Mouse (Mus musculus): ENCODE data around the gene Atp2c2. TPM values are rescaled to one million over a fixed set of nuclear protein-coding genes. Genes with fewer than 3 reads are reported as not detected.
A peak's percentile ranks its signal among the peaks of the same experiment; 100 is the strongest.

The Atp2c2 gene
- total RNA-seq, 2 experiments from 2014 or later: 0.12 to 0.39 TPM

DNA sequence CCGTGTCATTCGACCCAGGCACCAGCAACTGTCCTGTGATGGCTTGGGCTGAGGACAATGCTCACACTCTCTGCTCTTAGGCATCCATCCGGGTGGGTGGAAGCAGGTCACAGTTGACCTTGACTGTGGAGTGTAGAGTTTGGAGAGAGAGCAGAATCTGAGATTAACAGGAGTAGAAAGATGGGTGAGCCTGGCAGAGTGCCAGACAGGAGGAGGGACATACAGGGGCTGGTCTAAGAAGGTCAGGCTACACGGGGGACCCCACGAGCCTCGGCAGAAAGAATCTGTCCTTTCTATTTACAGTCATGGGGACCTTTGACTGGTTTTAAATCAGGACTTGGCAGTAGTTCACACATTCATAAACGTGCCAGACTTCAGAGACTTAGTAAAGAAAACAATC lies 3.2 kb downstream of the Atp2c2 start:
- DNase-seq: peak; percentile 52

GRCm38 (mm10) chr8:119707146-119707545 lies 7.3 kb downstream of the Atp2c2 start:
- DNase-seq: no peak

DNA sequence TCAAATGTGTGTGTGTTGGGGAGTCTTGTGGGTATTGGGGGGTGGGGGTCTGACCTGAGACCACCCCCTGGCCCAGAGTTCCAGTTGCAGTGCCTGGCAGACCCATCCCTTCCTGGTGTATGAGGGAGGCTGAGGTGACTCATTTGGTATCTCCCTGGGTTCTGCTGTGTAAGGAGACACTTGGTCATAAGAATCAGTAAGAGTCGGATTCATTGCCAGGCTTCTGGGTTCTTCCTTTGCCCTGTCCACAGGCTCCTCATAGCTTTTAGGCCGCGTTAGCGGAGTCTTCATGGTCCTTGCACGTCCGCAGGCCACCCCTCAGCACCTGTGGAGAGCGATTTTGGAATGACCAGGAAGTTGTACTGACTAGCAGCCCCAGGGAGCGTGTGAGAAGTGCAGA lies 8.7 kb downstream of the Atp2c2 start:
- no peak for DNase-seq

GRCm38 (mm10) chr8:119708878-119709702 lies 9.3 kb downstream of the Atp2c2 start:
- no peak for DNase-seq

- DNase-seq: no peak
Observed at GRCm38 (mm10) chr8:119709703-119710093, 9.9 kb downstream of the Atp2c2 start.

DNA sequence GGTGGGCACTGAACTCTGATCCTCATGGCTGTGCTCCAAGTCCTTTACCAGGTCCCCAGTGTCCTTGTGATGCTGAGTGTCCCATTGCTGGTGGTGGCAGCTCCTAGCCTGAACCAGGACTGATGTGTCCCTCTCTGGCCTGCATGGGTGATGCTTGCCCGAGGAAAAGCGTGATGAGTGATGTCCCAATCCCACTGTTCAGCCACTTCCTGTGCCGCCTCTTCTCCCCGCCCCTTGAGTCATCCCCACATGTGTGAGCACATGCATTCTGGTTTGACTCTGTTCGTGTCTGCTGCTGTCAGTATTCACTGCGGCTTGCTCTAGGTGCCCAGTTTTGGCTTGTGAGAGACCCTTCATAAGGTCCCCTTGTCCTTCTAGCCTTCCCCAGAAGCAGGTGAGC lies 12.4 kb downstream of the Atp2c2 start:
- DNase-seq: peak; percentile 49

- no peak for DNase-seq
Observed at GRCm38 (mm10) chr8:119713421-119713820, 13.6 kb downstream of the Atp2c2 start.

DNA sequence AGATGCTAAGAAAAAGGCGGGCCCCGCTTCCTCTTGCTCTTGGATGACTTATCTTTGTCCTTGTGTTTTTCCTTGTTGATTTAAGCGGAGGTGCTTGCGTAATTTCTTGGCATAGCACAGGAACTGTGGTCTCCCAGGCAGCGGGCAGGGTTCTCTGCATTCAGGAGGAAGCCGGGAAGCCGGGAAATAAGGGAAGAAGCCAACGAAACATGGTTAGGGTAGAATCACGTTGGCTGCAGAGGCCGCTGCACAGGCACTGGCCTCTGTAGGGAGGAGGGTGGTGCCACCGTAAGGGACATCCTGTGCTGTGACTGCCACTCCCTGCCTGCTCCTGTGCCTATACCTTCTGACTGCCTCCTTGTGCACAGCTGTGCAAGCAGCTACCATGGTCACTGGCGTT lies 15.4 kb downstream of the Atp2c2 start:
- peak; percentile 77 for DNase-seq

DNA sequence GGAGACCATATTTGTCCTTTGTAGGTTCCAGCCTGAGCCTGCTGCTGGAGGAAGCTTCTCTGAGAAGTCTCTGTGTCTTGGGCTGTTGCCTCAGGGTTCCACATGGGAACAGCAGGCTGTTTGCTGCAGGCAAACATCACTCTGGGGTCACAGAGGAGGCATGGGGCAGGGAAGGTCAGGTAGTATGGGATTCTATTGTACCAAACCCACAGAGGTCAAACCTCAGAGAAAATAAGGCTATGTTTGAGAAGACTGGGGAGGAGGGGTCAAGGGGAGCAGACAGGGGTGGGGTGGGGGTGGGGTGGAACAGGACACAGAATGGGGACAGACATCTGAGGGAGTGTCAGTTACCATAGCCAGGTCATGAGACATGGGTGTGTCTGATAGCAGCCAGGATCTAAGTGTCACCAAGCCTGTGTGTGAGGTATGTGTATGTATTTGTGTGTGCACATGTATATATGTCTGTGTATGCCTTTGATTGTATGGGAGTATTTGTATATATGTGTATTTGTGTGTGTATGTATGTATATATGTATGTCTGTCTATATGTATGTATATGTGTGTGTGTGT lies 17.0 kb downstream of the Atp2c2 start:
- DNase-seq: no peak

DNA sequence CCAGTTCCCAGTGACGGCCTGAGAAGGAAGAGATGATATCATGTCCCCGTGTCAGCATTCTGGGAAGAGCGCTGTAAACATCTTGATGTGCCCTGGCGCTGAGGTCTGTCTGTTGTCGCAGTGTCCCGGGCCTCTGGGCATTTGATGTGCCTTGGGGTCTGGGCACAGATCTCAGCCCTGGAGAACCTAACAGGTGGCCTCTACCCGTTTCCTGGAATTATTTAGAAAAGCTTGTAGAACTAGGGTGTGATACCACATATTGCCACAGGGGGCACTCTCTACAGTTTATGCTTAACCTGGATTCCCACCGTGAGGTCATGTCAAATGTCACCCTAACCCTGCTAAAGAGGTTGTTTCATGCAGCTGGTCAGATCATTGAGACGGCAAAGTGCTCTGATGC lies 18.0 kb downstream of the Atp2c2 start:
- DNase-seq: peak; percentile 41

DNA sequence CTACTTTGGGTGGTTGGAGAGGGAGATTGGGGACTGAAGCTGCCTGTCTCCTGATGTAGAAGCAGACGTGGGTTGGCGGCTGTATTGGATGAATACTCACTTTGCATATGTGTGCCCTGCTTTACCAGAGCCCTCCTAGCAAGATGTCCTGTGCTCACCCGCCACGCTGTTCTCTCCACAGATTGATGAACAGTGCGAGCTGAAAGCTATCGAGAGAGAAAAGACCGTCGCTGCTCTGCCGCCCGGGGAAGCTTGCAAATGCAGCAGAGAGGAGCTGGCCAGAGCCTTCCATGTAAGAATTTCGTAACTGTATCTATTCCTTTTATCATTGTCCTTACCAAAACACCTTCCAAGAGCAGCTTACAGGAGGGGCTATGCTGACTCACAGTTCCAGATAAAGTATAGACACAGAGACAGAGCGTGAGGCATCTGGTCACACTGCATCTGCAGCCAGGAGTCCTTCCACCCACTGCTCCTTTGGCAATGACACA lies 19.2 kb downstream of the Atp2c2 start:
- DNase-seq: peak; percentile 49

GRCm38 (mm10) chr8:119722348-119722747 lies 22.5 kb downstream of the Atp2c2 start:
- DNase-seq: no peak

DNA sequence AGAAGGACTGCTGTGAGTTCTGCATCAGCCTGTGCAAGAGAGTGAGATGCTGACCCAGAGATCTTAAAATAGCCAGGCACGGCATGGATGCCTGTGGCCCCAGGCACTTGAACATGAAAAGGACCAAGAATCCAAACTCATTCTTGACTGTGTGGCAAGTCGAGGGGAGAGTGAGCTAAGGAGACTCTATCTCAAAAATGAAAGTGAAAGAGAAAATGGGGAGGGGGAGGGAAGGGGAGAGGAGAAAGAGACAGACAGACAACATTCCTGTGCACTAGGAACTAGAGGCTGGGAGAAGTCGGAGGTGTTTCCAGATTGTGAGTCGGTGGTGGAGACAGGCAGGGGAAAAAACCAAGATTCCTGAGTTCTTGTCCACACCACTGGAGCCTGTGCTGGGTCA lies 23.9 kb downstream of the Atp2c2 start:
- DNase-seq: no peak

- no peak for DNase-seq
Observed at GRCm38 (mm10) chr8:119724596-119724995, 24.8 kb downstream of the Atp2c2 start.

DNA sequence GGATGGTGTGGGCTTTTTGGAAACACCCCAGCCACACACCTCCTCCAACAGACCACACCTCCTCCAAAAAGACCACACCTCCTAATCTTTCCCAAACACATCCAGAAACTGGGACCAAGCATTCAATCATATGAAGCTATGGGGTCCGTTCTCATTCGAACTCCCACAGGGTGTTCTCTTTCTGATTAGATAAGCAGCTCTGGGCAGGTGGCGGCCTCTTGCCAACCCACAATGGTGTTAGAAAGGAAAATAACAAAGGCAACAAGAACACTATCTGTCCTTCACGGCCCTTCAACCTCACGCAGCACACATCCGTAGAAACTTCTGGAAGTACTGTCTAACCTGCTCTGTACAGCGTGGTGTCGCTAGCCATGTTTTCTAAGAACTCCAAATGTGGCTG lies 27.3 kb downstream of the Atp2c2 start:
- no peak for DNase-seq

DNA sequence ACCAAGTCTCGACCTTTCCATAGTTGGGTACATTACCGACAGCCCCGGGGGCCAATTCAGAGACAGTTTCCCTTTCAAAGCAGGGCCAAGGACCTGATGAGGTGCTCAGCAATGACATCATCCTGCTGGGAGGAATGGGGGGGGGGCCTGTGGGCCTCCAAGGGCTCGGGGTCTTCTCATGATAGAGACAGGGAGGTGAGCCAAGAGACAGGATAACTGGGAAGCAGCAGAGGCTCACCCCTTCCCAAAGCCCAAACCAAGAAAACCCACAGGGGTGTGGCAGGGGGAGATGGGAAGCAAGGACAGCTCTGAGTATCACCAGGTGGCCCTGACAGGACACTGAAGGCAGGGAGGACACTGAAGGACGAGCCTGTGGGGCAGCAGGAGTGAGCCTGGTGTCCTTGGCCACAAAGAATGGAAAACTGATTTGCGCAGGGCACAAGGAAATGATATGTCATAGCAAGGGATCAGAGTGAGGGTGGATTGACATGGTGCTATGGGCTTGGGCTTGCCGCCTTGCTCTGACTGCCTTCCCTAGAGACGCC lies 28.6 kb downstream of the Atp2c2 start:
- no peak for DNase-seq

GRCm38 (mm10) chr8:119732072-119732471 lies 32.3 kb downstream of the Atp2c2 start:
- no peak for DNase-seq

DNA sequence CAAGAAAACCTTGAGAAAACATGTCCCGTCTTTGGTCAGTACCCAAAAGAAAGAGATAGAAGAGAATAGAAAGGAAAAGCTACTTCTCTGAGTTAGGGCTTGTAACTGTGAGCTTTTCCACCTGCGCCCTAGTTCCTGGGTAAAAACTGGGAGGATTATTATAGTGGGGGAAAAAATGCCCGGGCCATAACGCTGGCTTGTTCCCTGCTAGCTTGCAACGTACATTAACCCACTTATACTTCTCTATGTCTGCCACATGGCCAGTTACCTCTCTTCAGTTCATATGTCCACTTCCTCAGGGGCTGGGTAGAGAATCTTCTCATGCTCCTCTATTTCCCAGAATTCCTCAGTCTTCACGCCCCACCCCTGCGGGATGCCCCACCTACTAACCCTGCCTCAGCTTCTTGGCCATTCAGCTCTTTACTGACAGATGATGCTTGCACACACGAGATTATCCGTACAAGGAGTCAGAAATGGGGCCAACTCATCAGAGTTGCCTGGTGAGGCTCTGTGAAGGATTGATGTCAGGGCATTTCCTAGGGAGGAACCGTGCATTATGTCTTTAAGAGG lies 36.6 kb downstream of the Atp2c2 start:
- DNase-seq: no peak

- DNase-seq: no peak
Observed at GRCm38 (mm10) chr8:119737093-119737900, 37.5 kb downstream of the Atp2c2 start.

DNA sequence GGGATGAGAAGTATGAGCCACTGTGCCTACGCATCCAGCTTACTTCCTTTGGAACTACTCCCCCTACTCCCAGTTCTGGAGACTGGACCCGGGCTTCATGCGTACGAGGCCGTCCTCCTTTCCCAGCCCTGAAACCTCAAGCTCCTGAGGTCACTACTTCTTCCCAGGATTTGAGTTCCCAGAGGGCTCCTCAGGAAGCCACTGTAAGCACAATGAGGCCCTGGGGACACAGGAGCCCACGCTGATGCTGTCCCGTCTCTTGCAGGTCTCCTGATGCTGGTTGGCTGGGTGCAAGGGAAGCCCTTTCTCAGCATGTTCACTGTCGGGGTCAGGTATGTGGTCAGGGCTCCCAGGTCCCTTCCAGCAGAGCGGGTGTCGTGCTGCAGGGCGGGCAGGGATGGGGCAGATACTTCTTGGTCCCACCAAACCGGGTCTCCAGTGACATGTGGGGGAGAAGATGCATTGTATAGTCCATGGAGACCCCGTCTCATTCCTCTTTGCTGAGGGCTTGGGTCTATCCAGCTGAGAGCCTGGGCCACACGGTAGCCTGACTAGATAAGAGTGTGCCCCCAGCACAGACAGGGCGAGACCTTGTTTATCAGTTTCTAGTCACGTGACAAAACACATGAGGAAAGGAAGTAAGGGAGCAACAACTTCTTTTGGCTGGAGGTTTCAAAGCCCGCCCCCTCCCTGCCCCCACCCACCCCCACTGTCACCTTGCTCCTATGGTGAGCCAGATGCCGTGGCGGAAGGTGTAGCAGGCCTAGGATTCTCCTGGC lies 38.5 kb downstream of the Atp2c2 start:
- no peak for DNase-seq

DNA sequence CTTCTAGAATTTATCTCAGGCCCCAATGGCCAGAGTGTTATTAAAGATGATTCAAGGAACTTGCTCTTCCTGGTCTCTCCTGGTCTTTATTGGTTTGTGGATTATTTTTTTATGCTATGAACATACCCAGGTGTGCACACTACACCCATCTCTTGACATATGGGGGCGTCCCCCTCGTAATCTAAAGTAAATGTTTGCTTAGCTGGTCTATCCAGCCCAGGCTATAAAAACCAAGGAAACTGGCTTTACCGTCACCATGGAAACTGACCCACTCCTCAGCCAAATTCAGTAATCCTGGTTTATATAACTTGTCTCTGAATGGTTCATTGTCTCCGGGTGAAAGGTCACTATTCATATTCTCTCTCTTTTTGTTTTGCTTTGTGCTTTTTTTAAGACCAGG lies 40.8 kb downstream of the Atp2c2 start:
- DNase-seq: no peak

DNA sequence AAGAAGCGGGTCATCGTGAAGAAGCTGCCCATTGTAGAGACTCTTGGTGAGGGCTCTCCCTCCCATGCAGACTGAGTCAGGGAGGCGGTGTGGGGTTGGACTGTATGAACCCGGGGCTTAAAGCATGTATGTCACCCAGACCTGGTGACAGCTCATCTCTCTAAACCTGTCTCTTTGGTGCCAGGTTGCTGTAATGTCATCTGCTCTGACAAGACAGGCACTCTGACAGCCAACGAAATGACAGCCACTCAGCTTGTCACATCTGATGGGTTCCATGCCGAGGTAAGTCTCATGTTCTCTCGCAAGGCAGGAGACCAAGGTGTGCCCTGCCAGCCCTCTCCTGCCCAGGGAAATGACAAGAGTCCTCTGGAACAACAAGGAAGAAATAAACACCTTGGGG lies 42.6 kb downstream of the Atp2c2 start:
- DNase-seq: no peak
